Comparison of ENCODE assay signal across 8 mouse cellular contexts in genomic region chr10:44267426-44268142, GRCm38 (mm10). TPM values are rescaled to one million over a fixed set of nuclear protein-coding genes. Genes with fewer than 3 reads are reported as not detected.
DNase-seq lines count a peak whose midpoint lies in the region; ATAC-seq and TF ChIP-seq lines count a peak whose summit lies in the region.

No protein-coding gene starts in this region.

- 10% methylated on average over 11 of the region's 11 CpGs for WGBS in embryonic facial prominence, embryonic 12.5 days
- 6% methylated on average over 11 of the region's 11 CpGs for WGBS in intestine, embryonic 15.5 days
- 12% methylated on average over 11 of the region's 11 CpGs for WGBS in midbrain, embryonic 16.5 days

- dilution Hi-C loops in CH12.LX (cut with MboI; ENCODE audit: extremely low pct_ligation_motif_present, extremely low pct_unique_long_range_greater_than_20kb, low sequenced_read_pairs) = no loop called here

- peak overlapping the region; percentile 49 for H3K9ac ChIP-seq in CH12.LX (ENCODE audit: insufficient read depth, low read depth)
- peak overlapping the region; percentile 88 for H3K9ac ChIP-seq in embryonic facial prominence, embryonic 12.5 days
- H3K9ac ChIP-seq in intestine, embryonic 15.5 days = peak overlapping the region; percentile 43
- peak overlapping the region; percentile 94 for H3K9ac ChIP-seq in midbrain, embryonic 16.5 days (ENCODE audit: low read depth, low read length)

- H3K4me2 ChIP-seq in CH12.LX (ENCODE audit: insufficient read depth, low read depth, poor library complexity, severe bottlenecking) = peak overlapping the region; percentile 55
- H3K4me2 ChIP-seq in embryonic facial prominence, embryonic 12.5 days (replicated peaks) = peak overlapping the region; percentile 73
- H3K4me2 ChIP-seq in intestine, embryonic 15.5 days (replicated peaks) = peak overlapping the region; percentile 68
- H3K4me2 ChIP-seq in midbrain, embryonic 16.5 days (ENCODE audit: low read length) = peak overlapping the region; percentile 74

- no peaks in the 10 kb centered on the region for H3K27me3 ChIP-seq in CH12.LX (replicated peaks)
- H3K27me3 ChIP-seq in embryonic facial prominence, embryonic 12.5 days = no peaks in the 10 kb centered on the region
- no peaks in the 10 kb centered on the region for H3K27me3 ChIP-seq in intestine, embryonic 15.5 days (replicated peaks)
- H3K27me3 ChIP-seq in midbrain, embryonic 16.5 days (ENCODE audit: control insufficient read depth, insufficient read depth, low read depth, low read length) = no peaks in the 10 kb centered on the region

- intact Hi-C loops in gastrocnemius, adult 2 months (cut with DNase I) = no loop called here
- intact Hi-C loops in left cerebral cortex, postnatal 10 days (cut with DNase I) = no loop called here

- no peak for TF ChIP-seq POLR2A in CH12.LX (IDR thresholded peaks at IDR 0.05; ENCODE audit: low read depth, low read length)

- no peaks in the 10 kb centered on the region for H3K9me3 ChIP-seq in CH12.LX (replicated peaks; ENCODE audit: low read length)
- H3K9me3 ChIP-seq in embryonic facial prominence, embryonic 12.5 days = no peaks in the 10 kb centered on the region
- no peaks in the 10 kb centered on the region for H3K9me3 ChIP-seq in intestine, embryonic 15.5 days
- H3K9me3 ChIP-seq in midbrain, embryonic 16.5 days (replicated peaks; ENCODE audit: control insufficient read depth, low read length, poor library complexity, severe bottlenecking) = no peaks in the 10 kb centered on the region

- no peak for TF ChIP-seq RAD21 in CH12.LX (IDR thresholded peaks at IDR 0.05; ENCODE audit: low read depth, low read length)

- peaks cover 15% of the 10 kb centered on the region; the same call in 1 of the 2 replicates for H3K79me2 ChIP-seq in CH12.LX (replicated peaks; ENCODE audit: control insufficient read depth, extremely low read depth, insufficient read depth, poor library complexity, severe bottlenecking)

- no peak for TF ChIP-seq EP300 in CH12.LX (IDR thresholded peaks at IDR 0.05; ENCODE audit: low read length)

- peaks cover 6 to 40% of the 10 kb centered on the region in 2 experiments for H3K4me1 ChIP-seq in CH12.LX (ENCODE audit: control insufficient read depth in 1 of 2, insufficient read depth in 2 of 2)
- peaks cover 15% of the 10 kb centered on the region for H3K4me1 ChIP-seq in embryonic facial prominence, embryonic 12.5 days
- peaks cover 9% of the 10 kb centered on the region for H3K4me1 ChIP-seq in intestine, embryonic 15.5 days (replicated peaks)
- H3K4me1 ChIP-seq in midbrain, embryonic 16.5 days (ENCODE audit: control insufficient read depth, insufficient read depth, low read length) = peaks cover 15% of the 10 kb centered on the region

- peak overlapping the region; percentile 86 for H3K27ac ChIP-seq in gastrocnemius, adult 2 months
- no peak overlapping the region for H3K27ac ChIP-seq in CH12.LX (ENCODE audit: insufficient read depth, low read depth)
- 0 out of 2 replicates have a peak overlapping the region, but pooled peaks have one; percentile 19 for H3K27ac ChIP-seq in embryonic facial prominence, embryonic 12.5 days
- peak overlapping the region; percentile 95; the same call in 1 of the 2 replicates for H3K27ac ChIP-seq in intestine, embryonic 15.5 days
- peak overlapping the region; percentile 30; the same call in 1 of the 2 replicates for H3K27ac ChIP-seq in midbrain, embryonic 16.5 days (ENCODE audit: low read length)

- peaks cover 0 to 33% of the 10 kb centered on the region in 2 experiments for H3K36me3 ChIP-seq in CH12.LX (replicated peaks in 1 of 2; ENCODE audit: control insufficient read depth in 1 of 2, insufficient read depth in 1 of 2, low read length in 1 of 2)
- no peaks in the 10 kb centered on the region for H3K36me3 ChIP-seq in embryonic facial prominence, embryonic 12.5 days
- H3K36me3 ChIP-seq in intestine, embryonic 15.5 days = no peaks in the 10 kb centered on the region
- H3K36me3 ChIP-seq in midbrain, embryonic 16.5 days (ENCODE audit: control insufficient read depth, insufficient read depth, low read length) = no peaks in the 10 kb centered on the region

- ATAC-seq in embryonic facial prominence, embryonic 12.5 days (ENCODE audit: insufficient number of reproducible peaks, insufficient read depth, low FRiP score, low TSS enrichment) = 0 out of 2 replicates have a peak, but pooled peaks have one; percentile 7
- ATAC-seq in intestine, embryonic 15.5 days = peak; percentile 27
- peak; percentile 30 for ATAC-seq in midbrain, embryonic 16.5 days
- no peak for ATAC-seq in granulocyte monocyte progenitor cell, adult 5-6 weeks (replicated peaks; ENCODE audit: poor library complexity, severe bottlenecking)

- TF ChIP-seq CTCF in gastrocnemius, adult 2 months (IDR thresholded peaks at IDR 0.05) = no peak
- no peak for TF ChIP-seq CTCF in CH12.LX (conservative IDR thresholded peaks at IDR 0.05 in 1 of 2, IDR thresholded peaks at IDR 0.05 in 1 of 2; ENCODE audit: low read depth in 2 of 2, low read length in 2 of 2)

- H3K4me3 ChIP-seq in gastrocnemius, adult 2 months = peak overlapping the region; percentile 96
- H3K4me3 ChIP-seq in CH12.LX (replicated peaks in 1 of 3; ENCODE audit: low read depth in 2 of 3, low read length in 2 of 3, poor library complexity in 1 of 3) = peak overlapping the region; percentile 65 to 85 (median 81)
- peak overlapping the region; percentile 90 for H3K4me3 ChIP-seq in embryonic facial prominence, embryonic 12.5 days
- H3K4me3 ChIP-seq in intestine, embryonic 15.5 days (replicated peaks) = peak overlapping the region; percentile 94
- H3K4me3 ChIP-seq in midbrain, embryonic 16.5 days (ENCODE audit: low read depth, low read length) = peak overlapping the region; percentile 93

- no peak for DNase-seq in gastrocnemius, adult 2 months
- DNase-seq in gastrocnemius, postnatal 25 days = no peak
- DNase-seq in CH12.LX (ENCODE audit: extremely low read depth) = no peak
- DNase-seq in left cerebral cortex, postnatal 10 days (ENCODE audit: extremely low spot score in 1 of 2, low spot score in 2 of 2) = no peak

- in situ Hi-C loops in CH12.LX (cut with MboI; ENCODE audit: low pct_ligation_motif_present, low pct_unique_long_range_greater_than_20kb, low sequenced_read_pairs) = no loop called here

TF ChIP-seq in CH12.LX, 34 proteins besides CTCF, POLR2A, EP300 and RAD21:
- TF ChIP-seq MAX (IDR thresholded peaks at IDR 0.05; ENCODE audit: low read length) = no peak
- TF ChIP-seq NELFE (IDR thresholded peaks at IDR 0.05; ENCODE audit: low read depth, low read length) = no peak
- TF ChIP-seq ZMIZ1 (IDR thresholded peaks at IDR 0.05; ENCODE audit: low read depth, low read length) = no peak
- no peak for TF ChIP-seq ZC3H11A (IDR thresholded peaks at IDR 0.05; ENCODE audit: low read depth, low read length)
- no peak for TF ChIP-seq E2F4 (IDR thresholded peaks at IDR 0.05; ENCODE audit: insufficient replicate concordance, low read depth, low read length)
- TF ChIP-seq UBTF (IDR thresholded peaks at IDR 0.05; ENCODE audit: low read depth, low read length) = no peak
- no peak for TF ChIP-seq MAZ (IDR thresholded peaks at IDR 0.05; ENCODE audit: low read depth, low read length)
- TF ChIP-seq POLR2AphosphoS2 (IDR thresholded peaks at IDR 0.05; ENCODE audit: low read depth, low read length) = no peak
- no peak for TF ChIP-seq ZKSCAN1 (IDR thresholded peaks at IDR 0.05; ENCODE audit: borderline replicate concordance, low read depth, low read length)
- TF ChIP-seq ETS1 (conservative IDR thresholded peaks at IDR 0.05; ENCODE audit: low read depth, low read length) = no peak
- no peak for TF ChIP-seq MYC (IDR thresholded peaks at IDR 0.05; ENCODE audit: low read depth, low read length)
- no peak for TF ChIP-seq ZNF384 (IDR thresholded peaks at IDR 0.05; ENCODE audit: low read depth, low read length)
- TF ChIP-seq MAFK (IDR thresholded peaks at IDR 0.05; ENCODE audit: insufficient replicate concordance, low read length) = no peak
- no peak for TF ChIP-seq JUND (conservative IDR thresholded peaks at IDR 0.05; ENCODE audit: low read depth, low read length)
- TF ChIP-seq HCFC1 (IDR thresholded peaks at IDR 0.05; ENCODE audit: low read depth, low read length) = no peak
- TF ChIP-seq USF2 (conservative IDR thresholded peaks at IDR 0.05; ENCODE audit: low read depth, low read length) = no peak
- TF ChIP-seq MEF2A (IDR thresholded peaks at IDR 0.05; ENCODE audit: borderline replicate concordance, low read depth, low read length) = no peak
- TF ChIP-seq ELF1 (IDR thresholded peaks at IDR 0.05; ENCODE audit: low read depth, low read length) = no peak
- no peak for TF ChIP-seq USF1 (IDR thresholded peaks at IDR 0.05; ENCODE audit: low read depth, low read length)
- no peak for TF ChIP-seq SIN3A (IDR thresholded peaks at IDR 0.05; ENCODE audit: low read length)

RNA-seq across cellular contexts. Expression of gene Atg5, which starts 0.6 kb away (rescaled TPM):
- 10 to 100 TPM in 1 of 2 experiments, 1 to 10 TPM in 1; 9.6 to 12.4 TPM for total RNA-seq in gastrocnemius, adult 2 months (2021)
- total RNA-seq in gastrocnemius, postnatal 25 days (2021) = 10 to 100 TPM in 1 of 2 experiments, 1 to 10 TPM in 1; 9.7 to 10.9 TPM
- total RNA-seq in CH12.LX (2012; rRNA removed) (15.6 and 21.1 TPM in 2 replicates), CH12.LX (2014; rRNA removed) (47.5 and 52.9 TPM in 2 replicates)
- 30.0 and 34.7 TPM in 2 replicates for polyA plus RNA-seq in CH12.LX (2012; ENCODE audit: insufficient read length, low read depth)
- 47.0 and 49.2 TPM in 2 replicates for polyA plus RNA-seq in embryonic facial prominence, embryonic 12.5 days (2016; fragmentation: Nextera tagmentation; extraction: Ambion mirVana)
- 51.3 and 53.7 TPM in 2 replicates for polyA plus RNA-seq in intestine, embryonic 15.5 days (2015; fragmentation: Nextera tagmentation; extraction: Ambion mirVana)
- 44.4 and 44.6 TPM in 2 replicates for polyA plus RNA-seq in midbrain, embryonic 16.5 days (2015; fragmentation: Nextera tagmentation; extraction: Ambion mirVana)
- 10 to 100 TPM; 20.8 to 22.9 TPM for total RNA-seq in left cerebral cortex, postnatal 10 days (2021)
- total RNA-seq in granulocyte monocyte progenitor cell, adult 5-6 weeks (2014; fragmentation: Nextera tagmentation) = 25.2 and 32.4 TPM in 2 replicates
- 33.0 and 42.7 TPM in 2 replicates for total RNA-seq in granulocyte monocyte progenitor cell, adult 5-6 weeks (2017)

Comparison
In these comparisons a context has a peak if more than half of its experiments do, and no peak if none do; other contexts are left out.
1. H3K9ac ChIP-seq: peak in every context shown above with its lines; median percentile 94 in midbrain, embryonic 16.5 days; 88 in embryonic facial prominence, embryonic 12.5 days; 49 in CH12.LX; 43 in intestine, embryonic 15.5 days.